Mouse (Mus musculus) R1 (cell line): Measurements from ENCODE around the gene Ptpa.

ENCODE experiments used
- DNase-seq: peaks from one replicate; pipeline ENCODE4 v3.0.0-alpha.2; 2018; ENCODE audit warnings: low read depth, low spot score

Gene Ptpa

DNA sequence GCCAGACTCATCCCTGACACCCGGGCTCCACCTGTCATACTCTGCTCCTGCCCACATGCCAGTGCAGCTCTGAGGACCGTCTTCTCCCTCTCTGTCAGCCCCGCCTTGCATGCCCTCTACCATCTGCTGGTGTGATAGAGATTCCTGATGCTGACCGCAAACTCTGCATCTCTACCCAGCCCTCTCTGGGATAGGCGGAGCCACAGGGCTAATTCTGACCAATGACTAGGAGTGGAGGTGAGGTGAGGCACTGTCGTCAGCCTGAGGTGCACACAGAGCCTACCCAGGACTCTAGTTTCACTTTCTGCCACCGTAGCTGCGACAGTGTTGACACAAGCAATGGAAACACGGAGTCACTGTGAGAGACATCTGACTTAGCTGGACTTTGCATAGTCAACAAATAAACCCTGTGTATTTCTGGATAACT lies 48.1 kb downstream of the Ptpa start:
- DNase-seq = peak; percentile 59

DNA sequence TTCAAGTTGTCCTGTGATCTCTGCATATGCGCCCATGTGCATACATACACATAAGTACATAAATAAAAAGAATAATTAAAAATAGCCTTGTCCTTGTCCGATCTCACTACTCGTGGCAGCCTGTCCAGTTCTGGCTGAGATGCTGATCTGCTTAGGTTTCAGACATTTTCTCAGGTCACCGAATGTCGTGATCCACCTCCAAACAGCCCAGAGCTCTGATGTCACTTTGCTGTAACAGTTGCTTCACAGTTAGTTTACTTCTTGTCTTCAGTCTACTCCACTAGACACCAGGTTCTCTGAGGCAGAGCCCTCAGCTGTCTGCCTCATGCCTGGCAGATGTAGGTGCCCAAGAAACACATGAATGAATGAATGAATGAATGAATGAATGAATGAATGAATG lies 48.6 kb downstream of the Ptpa start:
- DNase-seq = no peak

DNA sequence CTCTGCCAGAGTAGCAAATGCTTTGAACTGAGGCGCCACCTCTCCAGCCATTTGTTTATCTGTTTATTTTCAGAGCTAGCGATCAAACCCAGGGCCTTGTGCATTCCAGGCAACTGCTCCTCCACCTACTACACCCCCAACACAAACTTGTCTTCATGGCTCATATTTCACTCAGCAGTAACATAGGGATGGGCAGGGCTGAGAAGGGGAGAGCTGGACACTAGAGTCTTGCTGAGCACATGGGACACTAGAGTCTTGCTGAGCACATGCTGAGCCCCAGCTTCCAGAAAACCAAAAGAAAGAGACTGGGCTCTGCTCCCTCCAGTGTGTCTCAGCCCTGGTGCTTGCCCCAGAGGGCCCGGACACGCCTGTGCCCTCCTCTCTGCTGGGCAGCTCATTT lies 50.9 kb downstream of the Ptpa start:
- DNase-seq = no peak

DNA sequence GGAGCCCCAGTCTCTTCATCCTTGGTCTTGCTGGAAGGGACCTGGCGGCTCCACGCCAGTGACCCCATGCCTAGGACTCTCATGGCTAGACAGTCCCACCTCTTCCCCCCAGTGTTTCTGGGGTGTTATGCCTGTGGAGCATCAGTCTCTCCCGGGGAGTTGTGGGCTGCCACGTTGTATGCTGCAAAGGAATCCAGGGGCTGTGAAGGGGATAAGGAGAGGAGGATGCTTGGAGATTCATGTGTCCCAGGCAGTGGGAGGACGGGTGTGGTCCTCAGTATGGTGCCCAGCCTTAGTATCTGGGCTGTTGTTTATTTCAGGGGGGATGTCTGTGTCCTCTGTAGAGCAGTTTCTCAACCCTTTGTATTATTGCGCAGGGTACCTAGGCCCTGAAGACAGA lies 53.2 kb downstream of the Ptpa start:
- no peak for DNase-seq

DNA sequence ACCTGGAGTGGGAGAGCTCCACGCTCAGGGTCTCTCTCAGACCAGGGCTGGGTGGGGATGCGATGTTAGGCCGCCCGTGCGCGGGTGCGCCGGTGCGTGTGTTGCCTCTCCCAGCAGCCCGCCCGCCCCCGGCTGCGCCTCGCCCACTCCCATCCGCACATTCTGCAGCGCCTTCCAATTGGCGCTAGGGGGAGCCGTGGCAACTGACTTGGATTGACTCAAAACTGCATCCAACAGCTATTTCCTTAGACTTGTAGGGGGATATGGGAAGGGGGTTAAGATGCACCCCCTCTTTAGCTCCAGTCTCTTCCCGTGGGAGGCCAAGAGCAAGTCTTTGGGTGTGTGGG lies 53.9 kb downstream of the Ptpa start:
- DNase-seq = peak; percentile 89

DNA sequence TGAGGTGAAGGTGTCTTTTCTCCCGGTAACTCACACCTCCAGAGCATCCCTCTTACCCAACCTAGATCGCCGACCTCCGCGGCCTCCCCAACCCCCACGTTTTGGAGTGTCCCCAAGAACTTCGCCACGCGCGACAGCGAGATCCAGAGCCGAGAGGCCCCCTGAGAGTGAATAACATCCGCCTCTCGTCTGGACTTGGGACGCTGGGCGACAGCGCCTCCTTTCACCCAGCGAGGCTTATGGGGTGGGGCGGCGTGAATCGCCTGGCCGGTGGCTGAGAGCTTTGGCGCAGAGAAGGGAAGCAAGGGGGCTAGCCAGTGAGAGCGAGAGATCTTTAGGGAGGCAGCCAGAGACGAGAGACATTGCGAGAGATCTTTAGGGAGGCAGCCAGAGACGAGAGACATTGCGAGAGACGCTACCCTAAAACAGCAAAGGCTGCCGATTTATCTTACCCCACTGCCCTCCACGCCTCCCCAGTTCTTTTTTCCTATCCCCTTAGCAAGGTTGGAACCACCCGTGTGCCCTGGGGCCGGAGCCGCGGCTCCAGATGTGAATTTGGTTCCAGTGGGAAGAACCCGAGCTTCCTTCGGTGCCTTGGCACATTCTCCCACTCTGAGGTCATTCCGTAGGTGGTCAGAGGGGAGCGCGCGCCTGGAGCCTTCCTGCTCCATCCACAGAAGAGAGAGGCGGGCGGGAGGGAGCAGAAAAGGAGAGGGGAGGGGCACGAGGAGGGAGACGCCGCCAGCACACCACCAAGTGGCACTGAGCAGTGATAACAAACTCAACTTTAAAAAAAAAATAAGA lies 54.5 kb downstream of the Ptpa start:
- DNase-seq = peak; percentile 78

DNA sequence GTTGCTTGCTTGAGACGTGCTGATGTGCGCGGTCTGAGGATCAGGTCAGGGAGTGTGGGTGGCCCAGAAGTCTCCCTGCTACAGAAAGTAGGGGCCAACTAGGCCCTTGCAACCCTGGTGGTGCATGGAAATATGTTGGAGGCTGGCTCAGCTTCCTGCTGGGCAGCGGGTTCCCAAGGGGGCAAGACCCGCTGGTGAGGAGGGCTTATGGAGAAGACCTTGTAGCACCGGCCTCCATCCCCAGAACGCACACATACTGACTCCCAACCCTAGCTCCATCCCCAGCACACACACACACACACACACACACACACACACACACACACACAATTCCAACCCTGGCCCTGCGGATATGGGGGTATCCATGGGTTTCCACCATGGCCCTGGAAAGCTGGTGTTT lies 55.2 kb downstream of the Ptpa start:
- no peak for DNase-seq

DNA sequence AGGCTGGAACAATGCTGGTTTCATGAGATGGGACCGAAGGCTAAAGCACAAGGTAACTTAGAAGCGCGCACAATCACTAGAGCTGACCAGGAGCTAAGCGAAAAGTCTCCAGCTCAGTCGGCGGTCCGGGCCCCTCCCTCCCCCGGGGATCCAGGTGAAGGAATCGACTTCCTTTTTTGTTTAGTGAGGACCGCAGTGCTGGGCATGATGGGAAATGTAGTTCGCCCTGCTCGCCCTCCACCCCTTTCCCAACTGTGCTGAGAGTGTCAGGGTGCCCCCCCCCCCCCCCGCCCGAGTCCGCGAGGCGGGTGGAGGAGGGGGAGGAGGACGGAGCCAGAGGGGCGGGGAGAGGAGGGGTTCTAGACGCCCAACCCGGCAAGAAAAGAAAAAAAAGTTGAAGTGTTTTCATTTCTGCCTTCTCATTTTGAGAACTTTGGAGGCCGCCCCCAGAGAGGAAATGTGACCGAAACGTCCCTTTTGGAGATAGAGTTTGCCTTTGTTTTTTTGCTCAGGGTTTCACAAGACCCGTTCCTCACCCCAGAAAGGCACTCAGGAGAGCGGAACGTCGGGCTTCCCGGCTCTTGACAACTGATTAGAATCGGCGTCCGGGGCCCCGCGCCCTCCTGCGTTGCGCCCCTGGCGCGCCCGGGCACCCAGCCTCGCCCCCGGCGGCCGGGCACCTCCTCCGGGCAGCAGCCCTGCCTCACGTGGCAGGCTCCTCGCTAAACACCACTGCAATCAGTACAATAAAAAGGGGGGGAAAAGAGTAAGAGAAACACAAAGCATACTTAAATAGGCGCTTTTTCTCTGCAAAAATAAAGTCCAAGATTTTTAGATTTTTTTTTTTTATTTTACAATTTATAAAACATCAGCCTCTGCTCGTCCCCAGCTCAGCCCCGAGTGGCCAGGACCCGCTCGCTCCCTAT lies 56.2 kb downstream of the Ptpa start:
- DNase-seq = peak; percentile 93

DNA sequence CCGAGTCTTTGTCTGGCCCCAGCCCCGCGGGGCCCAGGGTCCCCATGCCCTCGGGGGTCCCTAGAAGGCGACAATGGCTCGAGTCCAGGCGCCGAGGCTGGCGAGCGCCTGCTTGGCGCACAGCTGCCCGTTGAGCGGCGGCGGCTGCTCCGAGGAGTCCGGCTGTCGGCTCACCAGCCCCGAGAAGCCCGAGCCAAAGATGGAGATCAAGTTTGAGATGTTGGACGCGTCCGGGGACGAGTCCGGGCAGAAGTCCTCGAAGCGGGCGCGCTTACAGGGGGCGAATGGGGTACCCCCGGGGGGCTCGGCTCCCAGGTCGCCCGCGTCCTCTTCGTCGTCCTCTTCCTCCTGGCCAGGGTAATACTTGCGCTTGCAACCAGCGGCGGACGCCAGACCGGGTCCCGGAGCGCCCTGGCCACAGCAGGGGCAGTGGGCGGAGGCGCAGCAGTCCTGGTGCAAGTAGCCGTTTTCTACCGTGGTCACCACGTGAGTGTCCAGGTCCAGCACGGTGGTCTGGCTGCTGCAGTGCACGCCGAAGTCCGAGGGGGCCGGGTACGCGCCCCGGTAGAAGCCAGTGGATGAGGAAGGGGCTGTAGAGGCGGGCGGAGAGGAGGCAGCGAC lies 57.0 kb downstream of the Ptpa start:
- no peak for DNase-seq

DNA sequence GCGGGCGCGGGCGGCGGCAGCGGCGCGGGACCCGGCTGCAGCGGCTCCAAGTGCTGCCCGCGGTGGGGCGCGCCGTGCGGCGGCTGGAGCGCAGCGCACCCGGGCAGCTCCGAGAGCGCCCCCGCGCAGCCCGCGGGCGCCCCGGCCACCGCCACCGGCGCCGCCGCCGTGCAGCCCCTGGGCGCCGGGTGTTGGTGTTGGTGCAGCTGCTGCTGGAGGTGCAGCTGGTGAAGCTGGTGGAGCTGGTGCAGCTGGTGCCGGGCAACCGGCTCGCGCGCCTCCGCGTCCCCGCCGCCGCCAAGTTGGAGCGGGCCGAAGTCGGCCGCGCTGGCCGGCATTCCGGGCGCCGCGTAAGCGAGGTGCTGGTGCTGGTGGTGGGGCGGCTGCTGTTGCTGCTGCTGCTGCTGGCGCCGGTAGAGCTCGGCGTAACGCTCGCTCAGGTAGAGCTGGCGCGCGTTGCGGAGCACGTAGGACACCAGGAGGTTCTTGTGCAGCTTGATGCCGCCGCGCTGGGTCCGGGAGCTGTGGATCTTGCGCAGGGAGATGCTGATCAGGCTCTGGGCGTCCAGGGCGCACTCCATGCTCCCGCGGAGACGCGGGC lies 57.7 kb downstream of the Ptpa start:
- DNase-seq = peak; percentile 82

DNA sequence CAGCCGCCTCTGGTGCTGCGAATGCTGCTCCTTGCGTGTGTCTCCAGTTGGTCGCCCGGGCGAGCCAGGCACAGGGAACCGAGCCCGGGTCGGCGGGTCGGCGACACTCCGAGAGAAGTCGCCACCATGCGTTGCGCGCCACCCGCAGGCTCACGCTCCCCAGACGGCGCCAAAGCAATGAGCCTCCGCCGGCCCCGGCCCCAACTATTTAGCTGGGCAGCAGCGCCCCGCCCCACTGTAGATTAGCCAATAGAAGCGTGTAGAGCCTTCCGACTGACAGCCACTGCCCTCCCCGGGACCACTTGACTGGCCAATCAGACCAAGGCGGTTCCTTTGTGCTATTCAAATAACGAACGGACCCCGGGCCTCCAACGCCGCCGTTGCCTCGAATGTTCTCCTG lies 58.2 kb downstream of the Ptpa start, which contains the start of gene Ier5l:
Gene Ier5l (minus strand): TSS at position 181 of the 400 bp plus-strand sequence.
- peak; percentile 98 for DNase-seq

DNA sequence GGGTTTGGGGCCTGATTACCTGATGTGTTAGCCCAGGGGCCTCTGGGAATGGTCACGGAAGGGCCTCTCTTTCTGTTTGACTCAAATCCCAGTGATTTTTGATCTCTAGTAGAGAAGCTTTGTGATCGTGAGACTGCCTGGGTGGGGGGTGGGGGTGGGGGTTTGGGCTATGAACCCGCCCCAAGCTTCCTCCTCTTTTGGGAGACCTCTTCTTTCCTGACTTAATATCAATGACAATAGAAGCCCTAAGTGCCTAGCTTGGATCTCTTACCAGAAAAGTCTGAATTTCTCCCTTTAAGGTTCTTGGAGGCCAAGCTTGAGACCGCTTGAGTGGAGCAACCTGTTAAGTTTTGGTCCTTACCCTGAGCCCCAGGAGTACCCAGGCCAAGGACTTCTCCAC lies 58.9 kb downstream of the Ptpa start:
- DNase-seq = peak; percentile 78

DNA sequence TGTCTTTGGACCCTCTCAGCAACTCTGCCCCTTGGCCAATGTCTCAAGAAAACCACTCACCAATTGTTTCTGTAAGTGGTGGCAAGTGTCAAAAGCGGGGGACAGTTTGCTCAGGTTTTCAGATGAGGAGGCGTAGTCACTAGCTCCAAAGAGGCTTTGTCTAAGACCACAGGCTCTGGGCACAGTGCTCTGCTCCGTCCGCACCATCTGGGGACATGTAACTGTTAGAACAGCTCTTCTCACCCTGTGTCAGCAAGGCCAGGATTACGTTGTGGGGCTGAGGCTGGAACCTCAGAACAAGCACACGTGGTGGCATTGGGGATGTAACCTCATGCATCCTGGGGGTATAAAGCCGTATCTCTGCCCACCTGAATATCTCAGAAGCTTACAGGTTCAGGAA lies 59.6 kb downstream of the Ptpa start:
- DNase-seq = no peak

DNA sequence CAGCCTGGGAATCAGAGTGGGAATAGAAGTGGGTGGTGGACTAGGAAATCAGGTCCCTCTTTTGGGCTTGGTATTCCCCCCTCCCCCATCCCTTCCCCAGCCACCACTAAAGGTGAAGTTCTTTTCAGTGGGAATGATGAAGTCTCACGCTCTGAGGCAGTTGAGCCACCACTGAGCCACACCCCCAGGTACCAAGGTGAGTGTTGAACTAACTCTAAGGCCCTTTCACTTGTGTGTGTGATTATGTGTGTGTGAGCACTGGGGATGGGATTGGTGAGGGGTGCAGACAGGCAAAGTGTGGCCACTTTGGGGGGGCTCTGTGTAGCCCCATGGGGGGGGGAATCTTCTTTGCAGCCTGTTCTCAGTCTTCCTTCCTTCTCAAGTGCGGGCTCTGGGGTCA lies 60.4 kb downstream of the Ptpa start:
- DNase-seq = no peak

DNA sequence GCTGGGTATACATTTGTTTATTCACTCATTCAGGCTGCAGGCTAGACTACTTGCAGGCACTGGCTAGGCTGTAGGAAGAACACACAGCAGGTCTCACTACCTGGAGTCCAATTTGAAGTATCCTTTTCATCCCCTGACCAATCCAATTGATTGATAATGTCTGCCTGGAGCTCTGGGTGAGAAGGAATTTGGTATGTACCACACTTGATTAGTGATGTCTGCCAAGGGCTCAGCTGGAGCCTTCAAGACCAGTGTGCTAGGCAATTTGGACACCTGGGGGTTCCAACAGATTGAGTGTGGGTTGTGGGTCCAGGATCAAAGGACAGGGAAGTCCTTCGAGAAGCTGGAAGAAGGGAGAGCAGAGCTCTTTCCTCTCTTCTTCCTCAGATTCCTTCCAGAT lies 62.7 kb downstream of the Ptpa start:
- peak; percentile 56 for DNase-seq

DNA sequence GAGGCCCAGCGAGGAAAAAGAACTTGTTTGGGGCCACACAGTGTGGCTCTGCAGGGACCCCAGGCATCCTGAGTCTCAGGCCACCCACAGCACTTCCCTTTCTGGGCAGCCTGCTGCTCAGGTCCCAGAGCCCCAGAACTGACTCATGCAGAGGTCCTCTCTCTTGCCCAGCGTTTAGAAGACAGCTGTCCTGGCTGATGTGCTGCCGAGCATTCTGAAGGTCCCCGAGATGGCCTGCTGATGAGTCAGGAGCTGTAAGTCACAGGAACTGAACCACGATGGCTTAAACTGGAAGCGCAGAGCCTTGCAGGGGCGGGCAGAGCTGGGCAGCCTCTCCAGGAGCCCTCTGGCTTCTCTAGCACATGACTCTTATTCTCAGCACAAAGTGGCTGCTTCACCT lies 71.8 kb downstream of the Ptpa start:
- no peak for DNase-seq

DNA sequence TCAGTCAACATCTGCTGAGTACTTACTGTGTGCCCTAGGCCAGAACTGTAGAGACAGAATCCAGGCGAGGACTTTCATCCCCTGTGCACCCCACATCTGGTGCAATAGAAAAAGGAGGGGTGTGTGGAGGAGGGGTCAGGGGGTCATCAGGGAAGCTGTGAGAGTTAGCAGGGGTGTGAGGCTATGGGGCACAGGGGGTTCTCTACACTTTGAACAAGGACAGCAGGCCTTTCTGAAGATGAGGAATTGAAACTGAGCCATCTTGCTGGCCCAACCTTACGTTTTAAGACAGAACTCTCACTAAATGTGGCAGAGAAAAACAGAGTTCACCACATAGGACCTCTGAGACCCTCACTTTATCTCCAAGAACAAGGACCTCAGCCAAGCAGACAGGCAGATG lies 74.5 kb downstream of the Ptpa start:
- DNase-seq = no peak

DNA sequence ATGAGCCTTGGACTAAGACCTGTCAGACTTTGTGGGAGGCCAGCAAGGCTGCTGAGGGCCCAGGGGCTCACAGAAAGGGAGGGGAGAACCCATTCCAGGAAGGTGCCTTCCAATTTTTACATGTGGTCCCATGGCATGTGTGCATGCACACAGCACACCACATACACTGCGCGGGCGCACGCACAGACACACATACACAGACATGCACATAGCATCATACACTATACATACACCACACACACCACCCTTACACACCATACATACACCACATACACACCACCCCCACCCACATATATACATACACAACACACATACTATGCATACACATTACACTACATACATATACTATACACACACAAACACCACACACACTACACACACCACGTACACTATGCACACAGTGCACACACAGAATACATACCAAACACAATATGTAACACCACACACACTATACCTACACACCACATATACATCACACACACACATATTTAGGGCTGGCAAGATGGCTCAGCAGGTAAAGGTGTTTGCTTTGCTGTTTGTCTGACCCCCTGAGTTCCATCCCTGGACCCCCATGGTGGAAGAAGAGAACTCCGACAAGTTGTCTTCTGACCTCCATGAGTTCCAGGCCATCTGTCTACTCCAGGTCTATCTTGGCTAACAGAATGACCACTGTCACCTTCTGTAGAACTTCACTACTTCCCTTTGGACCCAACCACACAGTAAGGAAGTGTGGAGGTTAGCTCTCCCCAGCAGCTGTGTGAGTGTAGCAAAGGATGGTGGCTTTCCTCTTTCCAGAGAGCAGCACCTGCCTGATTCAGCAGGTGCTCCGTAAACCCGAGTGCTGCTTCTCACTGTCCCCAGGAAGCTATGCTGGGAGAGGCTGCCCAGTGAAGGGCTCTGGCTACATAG lies 79.4 kb downstream of the Ptpa start:
- DNase-seq = no peak

DNA sequence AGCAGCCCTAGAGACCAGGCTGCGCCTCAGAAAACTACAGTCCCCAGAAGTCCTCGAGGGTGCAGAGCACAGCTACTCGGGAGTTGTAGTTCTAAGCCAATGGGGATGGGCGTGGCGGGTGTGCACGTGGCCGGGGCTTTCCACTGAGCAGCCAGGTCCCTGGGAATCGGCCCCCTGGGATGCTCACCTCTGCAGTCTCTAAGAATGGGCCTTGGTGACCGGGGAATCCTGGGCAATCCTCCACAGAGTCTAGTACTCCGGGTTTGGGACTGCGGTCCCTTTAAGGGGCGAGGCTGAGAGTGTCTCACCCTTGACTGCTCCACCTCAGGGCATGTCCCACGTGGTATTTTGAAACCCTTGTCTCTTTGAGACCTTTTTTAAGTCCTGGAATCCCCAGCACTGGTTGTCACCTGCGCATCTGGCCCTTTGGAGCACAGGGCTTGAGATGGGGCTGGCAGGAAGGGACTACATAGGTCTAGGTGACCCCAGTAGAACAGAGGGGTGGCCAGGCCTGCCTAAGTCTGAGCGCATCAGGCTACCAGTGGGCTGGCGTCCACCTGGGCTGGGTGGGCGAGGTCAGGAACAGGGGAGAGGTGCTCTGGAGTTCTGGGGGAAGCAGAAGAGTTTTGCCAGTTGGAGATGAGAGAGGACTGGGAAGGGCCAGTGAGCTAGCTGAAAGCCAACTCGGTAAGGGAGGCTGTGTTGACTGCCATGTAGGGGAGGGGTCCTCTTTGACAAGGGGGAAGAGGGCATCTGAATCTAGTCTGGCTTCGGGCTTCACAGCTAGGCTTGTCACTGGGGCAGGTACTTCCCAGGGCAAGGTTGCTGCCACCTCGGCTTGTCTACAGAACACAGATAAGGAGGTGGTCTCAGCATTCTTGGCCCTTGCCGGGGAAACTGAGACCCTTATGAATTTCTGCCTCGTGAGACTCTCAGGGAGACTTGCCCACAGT lies 80.3 kb downstream of the Ptpa start:
- DNase-seq = peak; percentile 84
